Mouse (Mus musculus): ENCODE measurements around the gene Hba-a2.

The Hba-a2 gene

DNA sequence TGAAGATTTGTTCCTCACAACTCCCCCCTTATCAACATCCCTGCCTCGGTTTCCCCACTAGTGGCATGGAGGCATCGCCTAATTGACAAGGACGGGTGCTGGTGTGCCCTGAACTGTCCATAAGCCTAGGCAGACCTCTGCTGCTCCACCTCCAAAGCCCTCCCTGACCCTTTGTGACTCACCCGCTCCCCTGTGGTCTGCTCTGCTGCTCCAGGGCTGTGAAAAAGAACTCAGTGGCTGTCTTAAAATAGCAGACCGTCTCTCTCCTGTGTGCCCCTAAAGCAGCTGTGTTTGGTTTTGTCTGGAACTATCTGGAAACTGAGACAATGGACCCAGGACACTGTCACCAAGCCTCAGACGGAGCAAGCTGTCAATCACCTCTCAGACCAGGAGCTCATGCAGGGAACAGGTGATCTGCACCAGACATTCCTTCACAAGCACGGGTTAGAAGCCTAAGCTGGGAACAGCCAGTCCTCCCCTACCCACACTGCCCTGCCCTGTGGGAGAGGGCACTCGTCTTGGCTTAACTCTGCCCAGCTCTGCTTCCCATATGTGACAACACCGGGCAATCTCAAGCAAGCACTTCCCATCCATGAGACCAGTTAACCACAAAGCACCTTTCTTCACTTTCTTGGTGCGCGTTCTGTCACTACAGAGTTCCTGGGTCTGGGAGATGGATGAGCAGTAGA is 24.4 kb downstream of the Hba-a2 start:
- in situ Hi-C loops (cut with MseI, MboI): loop anchor here (5.0 to 10.0 kb wide), 2 partner anchors 33 to 136 kb away; partner anchors contain the start of gene Hbq1b (in 1 of the 2)

DNA sequence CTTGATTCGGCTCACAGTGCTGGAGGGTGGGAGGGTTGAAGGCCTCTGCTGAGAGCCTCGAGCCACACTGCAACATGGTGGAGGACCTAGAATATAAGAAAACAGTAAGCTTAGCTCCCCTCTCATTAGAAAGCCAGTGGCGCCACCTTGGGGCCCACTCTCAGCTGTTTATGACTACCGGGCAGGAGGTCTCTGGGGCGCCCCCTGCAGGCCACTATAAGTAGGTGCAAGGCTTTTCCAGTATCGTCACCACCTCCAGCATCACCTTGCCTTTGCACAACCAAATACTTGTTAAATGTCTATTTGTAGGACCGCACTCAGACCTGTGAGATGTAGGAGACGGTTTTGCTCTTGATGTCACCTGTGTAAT is 24.9 kb downstream of the Hba-a2 start:
- in situ Hi-C loops (cut with MseI, MboI): loop anchor here (5.0 to 10.0 kb wide), 2 partner anchors 34 to 136 kb away; partner anchors contain the start of gene Hbq1b (in 1 of the 2)

DNA sequence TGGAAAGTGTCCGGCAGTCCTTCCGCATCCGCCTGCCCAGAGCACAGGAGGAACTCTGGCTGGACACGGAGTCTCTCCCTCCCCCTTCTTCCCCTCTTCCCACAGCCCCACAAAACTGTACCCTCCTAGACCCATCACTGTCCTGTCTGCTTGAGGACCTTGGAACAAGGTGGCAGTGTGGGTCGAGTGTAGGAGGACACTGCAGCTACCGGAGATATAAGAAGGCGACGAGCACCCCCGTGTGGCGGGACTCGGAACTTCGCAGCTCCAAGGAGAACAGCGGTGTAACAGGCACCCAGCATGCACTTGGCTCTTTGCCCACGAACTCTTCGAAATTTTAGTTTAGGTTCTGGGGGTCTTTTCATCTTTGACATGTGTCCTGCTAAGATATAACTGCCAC is 28.3 kb downstream of the Hba-a2 start:
- in situ Hi-C loops (cut with MseI, MboI): loop anchor here (5.0 to 10.0 kb wide), 2 partner anchors 37 to 140 kb away; partner anchors contain the start of gene Hbq1b (in 1 of the 2)

DNA sequence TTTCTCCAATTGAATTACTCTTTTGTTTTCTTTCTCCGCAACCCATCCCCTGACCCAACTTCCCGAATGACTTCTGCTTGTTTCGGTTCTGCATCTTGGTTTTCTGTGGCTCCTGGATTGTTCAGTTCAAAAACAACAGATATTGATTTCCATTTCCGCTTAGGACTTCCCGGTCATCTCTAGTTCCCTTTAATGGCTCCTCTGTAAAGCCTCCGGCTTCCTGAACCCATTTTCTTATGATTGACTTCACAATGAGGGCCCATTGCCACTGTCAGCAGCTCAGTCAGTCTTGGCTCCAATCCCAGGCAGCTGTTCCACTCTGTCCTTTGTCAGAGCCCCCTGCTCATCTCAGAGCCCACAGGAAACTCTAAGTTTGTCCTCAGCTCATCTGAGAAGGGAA is 34.8 kb downstream of the Hba-a2 start:
- in situ Hi-C loops (cut with MseI, MboI): no loop called here

DNA sequence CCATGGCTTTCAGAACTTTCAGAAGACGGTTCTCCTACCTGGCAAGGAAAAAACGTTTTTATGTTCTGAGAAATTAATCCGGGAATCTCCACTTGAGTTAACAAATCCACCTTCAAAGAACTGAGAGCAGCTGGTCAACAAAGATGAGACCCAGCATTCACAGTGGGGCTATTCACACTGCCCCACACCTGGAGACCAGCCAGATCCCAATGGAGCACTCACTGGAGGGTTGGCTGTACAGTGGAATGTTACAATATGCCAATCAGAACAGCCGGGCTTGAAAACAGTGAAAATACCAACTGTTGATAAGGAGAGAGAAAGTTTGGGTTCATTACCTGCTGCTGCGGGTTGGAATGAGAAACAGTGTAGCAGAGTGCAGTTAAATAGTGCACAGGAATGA is 35.6 kb downstream of the Hba-a2 start:
- in situ Hi-C loops (cut with MseI, MboI): no loop called here

DNA sequence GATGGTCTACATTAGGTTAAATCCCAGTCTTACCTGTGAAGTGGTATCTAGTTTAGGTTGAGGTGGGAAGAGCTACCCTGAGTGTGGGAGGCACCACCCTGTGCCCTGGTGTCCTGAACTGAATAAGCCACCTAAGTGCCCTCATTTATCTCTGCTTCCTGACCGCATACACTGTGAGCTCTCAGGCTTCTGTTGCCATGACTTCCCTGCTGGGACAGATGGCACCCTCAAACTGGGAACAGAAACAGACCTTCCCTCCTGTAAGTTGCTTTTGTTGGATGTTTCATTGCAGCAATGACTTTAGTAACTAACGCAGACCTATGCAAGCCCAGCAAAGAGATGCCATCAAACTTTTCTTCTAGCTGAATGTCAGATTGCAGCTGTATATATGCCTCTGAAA is 36.9 kb downstream of the Hba-a2 start:
- in situ Hi-C loops (cut with MseI, MboI): no loop called here

DNA sequence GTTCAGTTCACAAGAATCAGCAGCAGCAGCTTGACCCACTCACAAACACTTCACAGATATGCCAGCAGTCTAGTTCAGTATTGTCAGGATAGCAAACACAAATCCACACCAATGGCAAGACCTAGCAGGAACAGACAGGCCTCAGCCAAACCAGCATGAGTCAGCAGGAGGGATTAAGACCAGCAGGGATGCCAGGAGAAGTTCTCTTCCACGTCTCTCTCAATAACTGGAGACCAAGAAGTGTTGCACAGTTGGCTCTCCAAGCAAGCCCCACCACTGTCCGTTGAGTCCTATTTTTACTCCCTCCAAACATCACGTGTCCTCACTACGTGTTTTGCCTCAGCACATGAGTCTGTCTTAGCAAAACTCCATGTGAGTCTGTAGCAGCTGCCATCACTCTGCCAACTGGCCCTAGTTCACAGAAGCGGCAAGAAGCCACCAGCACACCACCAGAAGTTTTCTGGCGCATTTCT is 40.2 kb downstream of the Hba-a2 start:
- in situ Hi-C loops (cut with MseI, MboI): no loop called here

DNA sequence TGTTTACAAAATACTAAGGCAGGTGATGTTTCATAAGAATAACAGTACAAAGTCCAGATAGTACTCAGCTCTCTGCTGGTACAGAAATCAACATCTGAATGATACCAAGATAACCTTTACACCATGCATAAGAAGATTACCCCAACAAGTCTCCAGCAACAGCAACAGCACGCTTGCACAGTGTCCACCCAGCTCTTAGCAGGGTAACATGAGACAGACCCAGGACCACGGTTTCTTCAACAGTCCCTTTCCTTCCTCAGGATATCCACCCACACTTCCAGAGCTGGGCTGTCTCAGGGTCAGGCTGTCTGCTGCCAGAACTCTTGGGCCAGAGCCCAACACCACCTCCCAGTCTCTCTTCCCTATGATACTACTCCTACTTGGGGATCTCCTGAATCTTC is 42.8 kb downstream of the Hba-a2 start:
- in situ Hi-C loops (cut with MseI, MboI): no loop called here

DNA sequence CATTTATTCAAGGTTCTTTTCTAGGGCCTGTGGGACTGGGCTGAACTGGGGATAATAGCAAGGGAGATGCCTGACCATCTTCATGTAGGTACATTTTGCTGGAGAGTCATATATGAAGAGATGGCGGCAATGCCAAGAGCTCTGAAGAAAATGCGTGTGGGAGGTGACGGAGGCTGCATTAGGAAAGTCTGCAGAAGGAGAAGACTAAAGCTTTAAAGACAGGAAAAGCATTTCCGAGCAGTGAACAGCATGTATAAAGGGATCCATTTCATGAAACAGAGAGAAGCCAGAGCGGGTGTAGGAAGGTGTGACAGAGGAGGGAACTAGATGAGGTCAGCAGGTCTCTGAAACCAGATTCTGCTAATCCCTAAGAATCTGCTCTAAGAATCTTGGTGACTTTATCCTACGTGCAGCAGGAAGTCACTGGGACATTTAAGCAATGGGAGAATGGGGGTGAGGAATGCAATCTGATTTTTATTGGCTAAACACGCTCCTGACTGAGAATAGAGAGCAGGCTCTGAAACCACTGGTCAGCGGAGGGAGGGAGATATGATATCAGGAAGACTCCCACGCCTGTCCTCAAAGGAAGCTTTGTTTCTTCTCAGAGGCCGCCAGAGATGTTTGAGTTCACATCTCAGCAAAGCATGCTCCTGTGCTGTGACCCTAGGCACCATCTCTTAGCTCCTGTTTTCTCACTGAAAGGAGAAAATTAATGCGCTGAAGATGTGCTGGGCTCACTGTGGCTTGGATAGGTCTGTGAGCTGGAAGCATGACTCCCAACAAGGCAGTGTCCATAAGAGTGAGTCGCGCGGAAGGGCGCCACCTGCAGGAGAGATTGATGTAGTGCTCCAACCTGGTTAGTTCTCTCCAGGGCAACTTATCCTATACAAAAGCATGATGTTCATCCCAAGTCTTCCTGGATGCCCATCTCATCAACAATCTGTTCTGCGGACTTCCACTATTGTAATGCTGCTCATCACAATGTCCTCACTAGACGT is 44.5 kb downstream of the Hba-a2 start:
- in situ Hi-C loops (cut with MseI, MboI): no loop called here

DNA sequence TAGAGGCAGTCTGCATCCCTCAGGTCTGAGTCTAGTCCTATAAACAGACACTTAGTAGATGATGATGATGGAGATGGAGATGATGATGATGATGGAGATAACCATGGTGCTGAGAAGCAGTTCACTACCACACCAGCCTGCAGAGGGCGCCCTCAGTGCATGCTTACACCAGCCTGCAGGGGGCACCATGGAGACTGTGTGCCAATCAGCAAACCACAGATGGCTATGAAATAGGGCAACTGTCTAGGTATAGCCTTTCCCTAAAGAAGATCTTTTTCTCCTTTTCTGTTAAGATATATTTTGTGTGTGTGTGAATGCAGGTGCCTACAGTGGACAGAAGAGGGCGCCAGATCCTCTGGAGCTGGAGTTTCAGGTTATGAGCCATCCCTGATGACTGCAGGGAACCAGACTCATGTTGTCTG is 46.5 kb downstream of the Hba-a2 start:
- in situ Hi-C loops (cut with MseI, MboI): no loop called here

DNA sequence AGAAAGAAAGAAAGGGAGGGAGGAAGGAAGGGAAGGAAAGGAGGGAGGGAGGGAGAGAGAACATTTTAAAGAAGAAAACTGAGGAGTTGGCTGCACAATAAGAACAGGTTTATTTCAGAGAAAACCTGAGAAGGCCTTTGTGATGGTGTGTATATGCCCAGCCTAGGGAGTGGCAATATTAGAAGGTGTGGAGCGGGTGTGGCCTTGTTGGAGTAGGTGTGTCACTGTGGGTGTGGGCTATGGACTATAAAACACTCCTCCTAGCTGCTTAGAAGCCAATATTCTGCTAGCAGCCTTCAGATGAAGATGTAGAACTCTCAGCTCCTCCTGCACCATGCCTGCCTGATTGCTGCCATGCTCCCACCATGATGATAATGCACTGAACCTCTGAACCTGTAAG is 47.1 kb downstream of the Hba-a2 start:
- in situ Hi-C loops (cut with MseI, MboI): no loop called here

DNA sequence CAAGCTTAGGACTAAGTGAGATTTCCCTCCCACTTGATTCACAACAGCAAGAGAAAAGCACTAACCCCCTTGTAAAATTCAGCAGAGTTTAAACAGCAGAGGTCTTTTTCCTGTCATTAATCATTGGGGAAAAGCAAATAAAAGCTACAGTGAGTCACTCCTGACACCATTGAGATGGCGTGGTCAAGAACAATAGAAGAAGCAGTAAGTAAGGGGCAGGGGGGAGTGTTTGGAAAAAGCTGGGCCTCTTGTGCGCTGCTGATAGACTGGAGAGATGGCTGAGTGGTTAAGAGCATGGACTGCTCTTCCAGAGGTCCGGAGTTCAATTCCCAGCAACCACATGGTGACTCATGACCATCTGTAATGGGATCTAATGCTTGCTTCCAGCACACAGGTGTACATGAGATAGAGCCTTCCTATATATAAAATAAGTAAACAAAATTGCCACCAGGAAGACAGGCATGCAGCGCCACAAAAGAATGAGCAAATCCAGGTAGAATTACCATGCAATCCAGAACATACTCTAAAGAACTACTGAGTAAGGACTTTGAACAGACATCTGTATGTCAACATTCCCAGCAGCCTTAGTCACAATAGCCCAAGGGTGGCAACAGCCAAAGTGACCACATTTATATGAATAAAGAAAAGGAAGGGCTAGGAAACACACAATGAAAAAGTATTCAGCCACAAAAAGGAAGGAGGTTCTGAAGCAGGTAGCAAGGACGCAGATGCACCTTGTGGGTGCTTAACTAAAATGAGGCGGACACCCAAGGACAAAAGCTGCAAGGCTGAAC is 49.4 kb downstream of the Hba-a2 start:
- in situ Hi-C loops (cut with MseI, MboI): no loop called here
